Mouse (Mus musculus): ENCODE measurements around the gene Tsen34.

- TF ChIP-seq EP300 (IDR thresholded peaks at IDR 0.05; ENCODE audit: low read depth), result no peak
- TF ChIP-seq CTCF (IDR thresholded peaks at IDR 0.05; ENCODE audit: low read depth), result no peak
Observed at GRCm38 (mm10) chr7:3643843-3644242, 48.8 kb upstream of the Tsen34 start.
